Mouse (Mus musculus) cerebellum, adult 11-12 months (tissue): ENCODE results near the gene Tuba1a.
"Not testable (repeated sequence)": the region's sequence is repeated elsewhere in the genome, so short reads cannot be mapped to it uniquely, and the experiment has no call there.

Source experiments
- DNase-seq: peaks from one replicate; pipeline ENCODE4 v3.0.0; 2022

Gene Tuba1a

DNA sequence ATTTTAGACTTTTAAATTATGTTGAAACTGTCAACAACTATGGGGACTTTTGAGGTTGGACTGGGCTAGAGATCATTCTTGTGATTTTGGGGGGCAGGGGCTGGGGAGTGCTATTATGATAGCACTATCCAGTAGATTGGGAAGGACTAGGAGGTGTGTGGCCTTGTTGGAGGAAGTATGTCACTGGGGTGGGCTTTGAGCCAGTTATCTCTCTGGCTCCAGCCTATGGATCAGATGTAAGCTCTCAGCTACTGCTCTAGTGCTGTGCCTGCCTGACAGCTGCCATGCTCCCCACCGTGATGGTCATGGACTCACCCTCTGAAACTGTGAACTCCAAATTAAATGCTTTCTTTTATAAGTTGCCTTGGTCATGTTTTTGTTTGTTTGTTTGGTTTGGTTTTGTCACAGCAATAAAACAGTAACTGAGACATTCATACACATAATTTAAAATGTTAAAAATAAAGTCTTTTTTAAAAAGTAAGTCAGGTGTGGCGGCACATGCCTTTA lies 30.4 kb downstream of the Tuba1a start:
- DNase-seq = no peak

DNA sequence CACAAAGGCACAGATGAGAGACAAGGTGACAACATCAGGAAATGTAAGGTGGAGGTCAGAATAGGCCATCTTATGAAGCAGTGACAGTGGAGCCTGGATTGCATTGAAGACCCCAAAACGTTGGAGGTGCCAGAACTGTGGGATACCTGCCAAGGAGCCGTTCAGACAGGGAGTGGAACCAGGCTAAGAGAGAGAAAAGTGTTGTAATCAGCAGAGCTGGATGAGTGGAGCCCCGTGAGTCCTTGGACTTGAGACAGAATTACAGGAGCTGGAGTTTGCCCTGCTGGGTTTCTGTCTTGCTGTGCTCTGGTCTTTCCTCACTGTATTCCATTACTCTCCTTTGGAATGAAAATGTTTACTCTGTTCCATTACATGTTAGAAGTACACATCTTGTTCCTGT lies 30.9 kb downstream of the Tuba1a start:
- no peak for DNase-seq

DNA sequence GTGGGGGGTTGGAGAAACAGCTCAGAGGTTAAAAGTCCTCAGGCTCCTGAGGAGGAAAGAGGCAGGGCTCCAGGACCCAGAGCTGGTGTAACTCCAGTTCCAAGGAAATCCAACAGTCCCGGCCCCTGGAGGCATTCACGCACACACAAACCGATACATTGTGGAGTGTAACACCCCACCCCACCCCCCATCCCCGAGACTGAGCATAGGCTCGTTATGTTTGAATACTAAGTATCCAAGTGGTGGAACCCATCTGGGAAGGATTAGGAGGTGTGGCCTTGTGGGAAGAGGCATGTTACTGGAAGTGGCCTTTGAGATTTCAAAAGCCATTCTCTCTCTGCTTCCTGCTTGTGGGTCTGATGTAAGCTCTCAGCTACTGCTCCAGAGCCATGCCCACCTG lies 32.0 kb downstream of the Tuba1a start:
- no peak for DNase-seq

DNA sequence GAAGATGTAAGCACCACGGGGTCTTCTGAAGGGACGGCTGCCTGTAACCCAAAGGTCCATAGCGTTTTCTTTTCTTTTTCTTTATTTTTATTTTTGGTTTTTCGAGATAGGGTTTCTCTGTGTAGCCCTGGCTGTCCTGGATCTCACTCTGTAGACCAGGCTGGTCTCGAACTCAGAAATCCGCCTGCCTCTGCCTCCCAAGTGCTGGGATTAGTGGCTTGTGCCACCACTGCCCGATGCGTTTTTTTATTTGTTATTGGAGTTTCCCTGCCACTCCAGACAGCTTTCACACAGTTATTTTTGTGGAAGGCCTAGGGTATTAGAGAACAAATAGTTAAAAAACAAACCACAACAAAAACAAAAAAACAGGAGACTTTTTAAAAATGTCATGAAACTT lies 35.0 kb downstream of the Tuba1a start:
- not testable (repeated sequence) for DNase-seq

DNA sequence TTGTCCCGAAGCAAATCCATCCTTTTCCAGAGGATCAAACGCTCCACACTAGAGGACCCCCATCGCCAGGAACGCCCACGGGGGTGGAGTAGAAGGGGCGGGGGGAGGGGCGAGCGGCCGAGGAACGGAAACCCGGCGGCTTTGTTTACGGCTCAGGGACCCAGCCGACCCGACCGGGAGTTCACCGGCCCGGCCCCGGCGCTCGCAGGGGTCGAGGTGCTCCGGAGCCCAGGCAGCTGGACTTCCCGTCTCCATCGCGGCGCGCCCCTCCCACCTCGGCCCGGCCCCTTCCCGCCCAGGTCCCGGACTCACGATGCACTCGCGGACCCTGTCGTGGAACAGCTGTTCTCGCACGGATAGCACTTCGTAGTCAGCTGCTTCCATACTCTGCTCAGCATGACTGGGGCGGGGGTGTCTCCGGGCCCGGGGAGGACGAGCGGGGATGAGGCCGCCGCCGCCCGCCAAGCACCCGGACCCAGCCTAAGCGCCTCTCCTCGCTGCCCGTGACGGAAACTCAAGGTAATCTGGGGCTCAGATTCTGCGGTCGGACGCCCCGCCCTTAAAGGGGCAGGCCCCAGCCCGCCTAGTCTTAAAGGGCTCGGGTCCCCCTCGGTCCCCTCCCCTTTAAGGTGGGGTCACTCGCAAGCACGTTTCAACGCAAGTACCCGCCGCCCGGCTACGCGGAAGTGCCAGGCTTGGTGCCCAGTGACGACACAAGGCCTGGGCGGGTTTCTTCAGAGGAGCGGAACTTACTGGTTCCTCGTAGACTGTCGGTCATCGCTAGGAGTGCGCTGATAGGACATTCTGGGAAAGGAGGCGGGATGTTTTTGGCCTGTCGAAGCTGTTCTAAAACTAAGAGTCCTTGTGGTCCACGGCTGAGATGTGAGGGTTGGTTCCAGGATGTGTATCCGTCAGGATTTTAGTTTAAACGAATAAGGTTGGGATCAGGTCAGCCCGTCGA lies 35.7 kb downstream of the Tuba1a start, which contains the start of gene Lmbr1l:
Gene Lmbr1l (minus strand): TSS at position 694 of the 961 bp plus-strand sequence.
- peak; percentile 99 for DNase-seq

DNA sequence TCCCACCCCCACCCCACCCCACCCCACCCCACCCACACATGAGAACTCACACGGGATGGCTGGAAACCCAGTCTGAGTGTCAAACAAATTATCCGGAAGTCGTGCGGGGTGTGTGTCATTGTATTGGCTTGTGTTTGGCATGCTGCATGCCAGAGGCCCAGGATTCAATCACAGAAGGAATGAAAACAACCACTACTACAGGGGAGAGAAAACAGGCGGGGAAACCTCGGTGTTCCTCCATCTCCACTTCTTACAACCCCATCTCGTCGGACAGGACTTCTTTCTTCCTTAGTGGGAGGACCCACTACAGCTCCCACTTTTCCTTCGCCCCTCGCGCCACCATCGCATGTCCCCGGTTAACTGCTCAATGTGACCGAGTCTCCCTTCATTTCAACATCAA lies 36.4 kb downstream of the Tuba1a start:
- DNase-seq = no peak

DNA sequence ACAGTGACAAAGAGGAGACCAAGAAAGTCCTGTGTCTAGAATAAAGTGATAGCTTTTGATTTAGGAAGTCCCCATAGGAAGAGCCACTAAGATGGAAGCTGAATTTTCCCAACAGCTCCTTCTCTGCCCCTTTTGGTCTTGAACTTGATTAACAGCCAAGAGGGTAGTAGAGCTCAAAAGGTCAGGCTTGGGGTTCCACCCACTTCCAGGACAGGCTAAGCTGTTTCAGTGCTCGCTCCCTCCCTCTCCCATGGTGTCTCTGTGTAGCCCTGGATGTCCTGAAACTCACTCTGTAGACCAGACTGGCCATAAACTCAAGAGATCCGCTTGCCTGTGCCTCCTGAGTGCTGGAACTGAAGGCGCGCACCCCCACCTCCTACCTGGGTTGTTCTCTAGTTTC lies 37.5 kb downstream of the Tuba1a start:
- no peak for DNase-seq

GRCm38 (mm10) chr15:98914903-98915302 lies 38.6 kb downstream of the Tuba1a start:
- DNase-seq = no peak

DNA sequence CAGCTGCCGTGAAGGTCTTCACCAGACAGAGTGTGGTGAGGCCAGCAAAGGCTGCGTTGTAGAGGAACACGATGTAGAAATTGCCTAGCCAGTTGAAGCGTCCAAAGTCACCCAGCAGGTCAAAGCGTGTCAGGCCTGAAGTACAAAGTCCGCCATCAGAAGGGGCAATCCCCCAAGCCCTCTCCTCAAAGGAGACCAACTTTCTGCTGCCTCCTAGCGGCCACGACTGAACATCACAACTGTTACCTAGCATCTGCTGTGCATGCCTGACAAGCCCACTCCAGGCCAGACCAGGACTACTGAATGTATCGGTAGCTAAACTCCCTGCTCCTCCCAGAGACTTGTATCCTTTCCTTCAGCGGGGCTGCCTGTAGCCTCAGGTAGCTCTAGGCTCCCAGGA lies 48.8 kb downstream of the Tuba1a start:
- DNase-seq = no peak

GRCm38 (mm10) chr15:98902600-98902999 lies 50.9 kb downstream of the Tuba1a start:
- no peak for DNase-seq

DNA sequence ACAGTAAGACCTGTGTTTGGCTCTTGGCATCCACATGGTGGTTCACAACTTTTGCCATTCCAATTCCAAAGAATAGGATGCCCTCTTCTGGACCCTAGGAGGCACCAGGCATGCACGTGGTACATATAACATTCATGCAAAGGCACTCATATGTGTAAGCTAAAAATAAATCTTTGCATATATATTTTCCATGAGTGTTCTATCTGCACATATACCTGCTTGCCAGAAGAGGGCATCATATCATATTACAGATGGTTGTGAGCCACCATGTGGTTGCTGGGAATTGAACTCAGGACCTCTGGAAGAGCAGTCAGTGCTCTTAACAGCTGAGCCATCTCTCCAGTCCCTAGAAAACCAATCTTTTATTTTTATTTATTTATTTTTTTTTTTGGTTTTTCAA lies 52.0 kb downstream of the Tuba1a start:
- no peak for DNase-seq
